Mouse (Mus musculus) spleen, embryonic (tissue): ENCODE measurements around the gene Rnf145.

ENCODE experiments used
- CTCF ChIA-PET: fragments of 350-600 bp; sonication (Branson Sonifier 250); formaldehyde crosslinking; loops from one replicate; lab custom pipeline; 2022; lab: Charles Lee

Gene Rnf145

DNA sequence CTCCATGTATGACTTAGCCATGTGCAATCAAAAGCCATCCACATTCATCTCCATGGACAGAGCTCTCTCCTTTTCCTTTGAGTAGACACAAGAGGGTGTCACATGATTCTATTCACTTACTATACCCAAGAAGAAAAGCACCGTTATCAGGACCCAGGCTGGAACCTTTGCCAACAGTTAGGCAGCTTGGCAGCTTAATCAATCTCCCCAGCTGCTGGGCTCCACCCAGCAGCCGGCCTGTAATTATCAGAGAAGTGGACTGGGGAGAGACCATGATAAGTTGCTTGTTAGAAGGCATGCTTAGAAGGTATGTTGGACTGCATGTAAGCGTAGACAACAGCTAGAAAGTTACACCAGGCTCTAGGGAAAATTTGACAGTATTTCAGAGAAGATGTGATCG, 9.9 kb upstream of the Rnf145 start:
- CTCF ChIA-PET: interaction anchor here (1.1 kb wide), 1 partner anchor 29 kb away, joined by 3 read pairs; no protein-coding TSS in a partner anchor

DNA sequence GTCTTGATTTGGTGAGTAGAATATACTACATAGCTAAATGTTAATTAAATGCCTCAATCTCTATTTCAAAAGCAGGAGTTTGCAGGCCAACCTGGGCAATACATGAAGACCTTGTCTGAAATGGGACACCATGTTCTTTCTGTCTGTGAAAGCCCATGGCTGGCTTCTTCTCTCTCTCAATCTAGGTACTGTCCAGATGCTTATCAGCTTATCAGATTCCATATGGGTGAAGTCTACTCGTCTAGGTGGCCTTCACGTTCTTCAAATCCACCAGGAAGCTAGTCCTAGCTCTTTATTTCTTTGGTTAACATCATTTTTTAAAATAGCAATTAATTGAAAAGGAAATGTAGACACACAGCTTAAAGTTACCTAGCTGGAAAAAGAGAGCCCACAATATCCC, 8.9 kb upstream of the Rnf145 start:
- CTCF ChIA-PET: no interaction called here

DNA sequence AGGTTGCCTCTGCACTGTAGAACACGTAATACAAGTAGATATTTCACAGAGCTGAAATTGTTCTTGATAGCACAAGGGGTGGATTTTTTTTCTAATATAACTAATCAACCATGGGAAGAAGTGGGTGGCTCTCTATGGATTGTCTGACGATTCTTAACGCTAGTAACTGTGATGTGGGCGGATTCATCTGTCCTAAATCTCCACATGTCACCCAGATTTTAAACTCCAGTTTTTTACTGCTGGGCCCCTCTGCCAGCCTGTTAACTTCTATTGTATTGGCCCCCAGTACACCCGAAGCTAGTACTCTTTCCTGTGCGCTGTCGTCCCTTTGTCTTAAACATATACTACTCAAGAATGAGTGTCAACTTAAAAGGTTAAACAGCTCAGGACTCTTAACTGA, 8.4 kb upstream of the Rnf145 start:
- CTCF ChIA-PET: no interaction called here

DNA sequence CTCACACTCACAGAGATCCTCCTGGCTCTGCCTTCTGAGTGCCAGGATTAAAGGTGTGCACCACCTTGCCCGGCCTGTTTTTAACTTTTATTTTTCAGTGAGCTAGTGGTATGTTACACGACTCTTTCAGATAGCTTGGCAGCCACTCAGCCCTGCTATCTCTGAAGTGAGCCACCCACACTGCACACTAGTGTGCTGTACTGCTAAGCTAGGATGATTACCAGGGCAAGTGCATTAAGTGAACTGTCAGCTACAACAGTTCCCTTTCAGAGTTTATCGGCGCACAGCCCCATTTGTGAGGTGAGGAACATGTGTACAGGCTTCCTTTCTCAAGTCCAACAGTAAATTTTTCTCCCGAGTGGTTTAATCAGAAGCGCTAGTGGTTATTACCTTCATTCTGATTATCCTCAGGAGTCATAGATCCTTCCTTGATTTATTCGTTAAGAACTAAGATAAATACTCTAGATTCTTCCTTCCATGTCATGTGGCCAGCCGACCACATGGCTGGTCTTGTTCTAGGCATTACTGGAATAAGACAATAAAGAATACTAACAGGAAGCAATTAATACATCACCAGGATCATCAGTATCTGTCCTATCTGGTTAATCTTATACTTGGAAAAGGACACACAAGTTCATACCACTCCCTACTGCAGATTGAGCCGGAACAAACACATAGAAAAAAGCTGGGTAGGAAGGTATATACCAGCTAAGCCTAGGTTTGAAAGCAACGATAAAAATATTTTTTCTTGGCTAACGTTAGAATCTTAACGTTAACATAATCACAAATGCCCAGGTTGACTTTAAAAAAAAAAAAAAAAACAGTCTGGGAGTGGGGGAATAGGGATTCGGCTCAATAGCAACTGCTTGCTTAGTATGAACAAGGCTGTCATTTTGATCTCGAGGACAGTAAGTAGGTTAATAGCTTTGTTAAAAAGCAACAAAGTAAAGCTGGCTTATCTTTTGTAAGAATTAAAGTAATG, 6.4 kb upstream of the Rnf145 start:
- CTCF ChIA-PET: no interaction called here

DNA sequence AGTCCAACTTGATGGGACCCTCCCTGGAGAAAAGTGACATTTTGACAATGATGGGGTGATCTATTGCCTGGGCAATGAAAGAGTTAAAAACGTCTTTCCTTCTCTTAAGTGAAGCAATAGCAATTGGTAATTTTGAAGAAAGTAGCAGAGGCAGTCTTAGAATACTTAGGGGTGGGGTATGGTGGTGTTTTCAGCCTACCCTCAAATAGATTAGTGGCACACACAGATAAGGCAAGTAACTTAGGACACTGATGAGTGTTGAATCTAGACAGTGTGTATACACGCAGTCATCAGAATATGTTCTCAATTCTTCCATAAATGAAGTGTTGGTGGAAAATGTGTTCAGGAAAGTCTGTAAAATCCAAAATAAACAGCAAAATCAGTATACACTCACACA, 5.7 kb upstream of the Rnf145 start:
- CTCF ChIA-PET: no interaction called here

DNA sequence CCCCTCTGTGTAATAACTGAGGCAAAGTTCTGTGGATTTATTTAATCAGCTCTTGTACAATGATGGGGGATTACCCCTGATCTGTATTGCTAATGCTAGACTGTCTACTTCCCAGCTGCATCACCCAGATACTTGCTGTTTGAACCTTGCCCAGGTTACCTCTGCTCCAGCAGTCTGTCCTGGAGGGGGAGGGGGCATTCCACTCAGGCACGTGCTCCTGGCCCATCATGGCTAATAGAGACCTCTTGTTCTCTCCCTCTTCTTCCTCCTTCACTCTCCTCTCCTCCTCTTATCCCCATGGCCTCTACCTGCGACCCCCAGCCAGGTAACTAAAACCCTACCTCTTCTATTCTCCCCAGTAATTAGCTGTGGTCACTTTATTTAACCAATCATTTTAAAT, 4.1 kb upstream of the Rnf145 start:
- CTCF ChIA-PET: no interaction called here

DNA sequence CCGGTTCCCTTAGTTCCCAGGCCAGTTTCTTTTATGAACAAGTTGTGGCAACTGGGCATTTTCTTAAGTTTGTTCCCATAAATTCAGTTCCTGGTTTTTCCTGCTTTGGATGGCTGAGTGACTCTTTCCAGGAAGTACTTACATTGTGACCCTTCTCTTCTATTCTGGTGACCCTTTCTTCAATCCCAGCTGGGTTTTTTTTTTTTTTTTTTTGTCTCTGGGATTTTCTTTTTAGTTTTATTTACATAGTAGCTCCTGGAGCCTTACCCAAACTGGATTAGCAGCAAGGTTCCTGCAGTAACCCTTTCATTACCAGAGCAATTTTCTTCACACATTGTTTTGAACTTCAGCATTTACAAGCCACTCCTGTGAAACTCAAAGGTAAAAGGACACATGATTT, 2.4 kb upstream of the Rnf145 start:
- CTCF ChIA-PET: interaction anchor here (0.6 to 0.7 kb wide), 2 partner anchors 36 to 1705 kb away, joined by 3 to 4 read pairs; no protein-coding TSS in a partner anchor

DNA sequence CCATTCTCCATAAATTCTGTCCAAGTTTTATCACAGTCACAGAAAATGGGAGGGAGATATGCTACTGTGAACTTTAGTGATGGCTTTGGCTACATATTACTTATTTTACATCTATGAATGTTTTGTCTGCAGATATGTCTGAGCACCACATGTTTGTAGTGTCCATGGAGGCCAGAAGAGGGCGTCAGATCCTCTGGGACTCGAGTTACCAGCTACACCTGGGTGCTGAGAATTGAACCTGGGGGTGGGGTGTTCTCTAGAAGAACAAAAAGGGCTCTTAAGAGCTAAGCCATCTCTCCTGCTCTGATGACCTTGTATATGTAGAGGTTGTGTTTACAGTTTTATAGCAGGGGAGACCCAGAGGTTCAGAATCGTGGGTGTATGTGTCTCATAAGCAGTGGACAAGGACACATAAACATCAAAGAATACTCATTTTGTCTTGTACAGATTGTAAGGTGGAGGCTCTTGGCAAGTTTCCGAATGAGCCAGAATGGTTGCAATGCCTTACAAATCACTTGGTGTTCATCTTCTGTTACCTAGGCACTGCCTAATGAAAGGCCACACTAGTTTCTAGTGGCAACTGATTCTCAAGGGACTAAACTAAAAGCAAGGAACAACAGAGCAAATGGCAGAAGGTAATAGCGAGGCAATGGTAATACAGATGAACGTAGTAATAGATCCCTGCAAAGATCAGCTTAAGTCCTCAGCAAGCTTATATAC, 1.0 kb upstream of the Rnf145 start:
- CTCF ChIA-PET: interaction anchor here (1.0 kb wide), 1 partner anchor 47 kb away, joined by 3 read pairs; the partner anchor contains the start of gene Ublcp1

DNA sequence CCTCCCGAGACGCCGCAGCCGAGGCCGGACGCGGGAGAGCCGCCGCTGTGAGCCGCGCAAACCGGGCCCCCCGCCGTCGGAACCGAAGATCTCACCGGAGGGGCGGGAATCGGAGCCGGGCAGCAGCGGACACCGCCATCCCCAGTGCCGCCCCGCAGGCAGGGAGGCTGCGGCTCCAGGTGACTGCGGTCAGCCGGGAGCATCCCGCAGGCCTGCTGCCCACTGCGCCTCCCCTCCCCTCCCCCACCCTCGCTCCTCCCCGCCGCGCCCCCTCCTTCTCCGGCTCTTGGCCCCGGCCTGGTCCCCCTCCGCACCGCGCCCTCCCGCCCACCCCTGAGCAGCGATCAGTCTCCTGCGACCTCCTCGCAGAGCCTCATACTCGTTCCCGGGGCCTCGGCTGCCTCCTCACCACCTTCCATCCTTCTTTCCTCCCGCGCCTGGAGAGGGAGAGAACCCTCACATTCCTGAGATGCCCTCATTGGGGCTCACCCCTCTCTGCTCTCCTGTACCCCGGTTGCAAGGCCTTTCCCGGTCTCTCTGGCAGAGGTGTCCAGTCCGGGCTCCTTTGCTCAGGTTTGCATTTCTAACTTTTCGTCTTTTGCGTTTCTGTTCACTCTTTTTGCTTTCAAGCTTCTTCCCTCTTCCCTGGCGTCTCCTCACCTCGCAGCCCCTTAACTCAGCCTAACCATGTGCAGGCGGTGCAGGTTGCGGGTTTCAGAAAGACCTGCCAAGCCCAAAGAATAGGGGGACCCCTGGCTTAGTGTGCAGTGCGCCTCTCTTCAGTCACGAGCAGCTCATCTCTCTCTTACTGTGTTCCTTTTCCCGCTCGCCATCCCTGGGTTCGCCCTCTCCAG, 559 bp downstream of the Rnf145 start:
- CTCF ChIA-PET: no interaction called here

DNA sequence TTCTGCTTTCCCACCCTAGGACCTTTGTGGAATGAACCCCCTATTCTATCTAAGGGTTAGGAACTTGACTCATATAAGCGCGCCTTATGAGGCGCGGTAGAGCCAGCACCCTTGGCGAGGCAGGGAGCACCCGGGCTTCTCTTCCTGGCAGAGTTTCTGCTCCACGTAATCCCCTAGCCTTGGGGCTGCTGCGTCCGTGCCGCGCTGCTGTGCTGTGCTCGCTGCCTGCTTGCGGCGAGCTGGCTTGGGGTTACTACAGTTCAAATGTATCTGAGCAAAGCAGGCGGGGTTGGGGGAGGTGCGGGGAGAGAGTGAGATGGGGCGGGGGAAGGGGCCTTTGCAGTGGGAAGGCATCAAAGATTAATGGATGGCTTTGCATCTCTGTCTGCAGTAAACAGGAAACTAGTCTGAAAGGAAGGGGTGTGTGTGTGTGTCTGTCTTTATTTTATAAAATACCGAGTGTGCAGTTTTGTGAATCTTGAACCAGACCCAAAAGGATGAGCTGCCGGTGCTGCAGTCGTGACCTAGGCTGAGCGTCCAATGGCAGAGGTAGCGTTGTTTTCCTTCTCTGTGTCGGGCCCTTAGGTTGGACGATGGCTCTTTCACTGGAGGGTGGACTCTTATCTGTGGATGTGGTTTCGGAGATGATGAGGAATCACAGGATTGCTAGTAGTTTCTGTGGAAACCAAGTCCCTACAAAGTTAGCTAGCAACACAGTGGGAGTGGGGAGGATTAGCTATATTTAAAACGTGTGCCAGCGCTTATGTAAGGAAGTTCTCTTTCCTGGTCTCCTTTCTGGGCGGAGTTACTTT, 1.4 kb downstream of the Rnf145 start:
- CTCF ChIA-PET: interaction anchor here (0.5 to 1.3 kb wide), 3 partner anchors 50 to 1094 kb away, joined by 3 to 6 read pairs (median 5); partner anchors contain the start of genes Pttg1 and Ublcp1

DNA sequence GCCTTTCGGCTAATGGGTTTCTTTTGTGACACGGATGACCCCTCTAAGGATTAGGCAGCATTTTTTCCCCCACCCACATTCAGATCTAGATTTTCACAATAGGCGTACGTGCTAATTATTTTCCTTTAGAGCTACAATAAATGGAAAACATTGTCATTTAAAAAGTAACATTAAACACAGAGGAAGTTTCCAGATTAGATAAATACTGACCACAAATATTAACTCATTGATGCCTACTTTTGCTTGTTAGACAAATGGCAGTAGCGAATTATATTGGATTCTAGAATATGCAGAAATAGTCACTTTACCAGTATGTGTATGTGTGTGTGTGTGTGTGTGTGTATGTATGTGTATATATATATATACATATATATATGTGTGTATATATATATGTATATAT, 3.8 kb downstream of the Rnf145 start:
- CTCF ChIA-PET: no interaction called here

DNA sequence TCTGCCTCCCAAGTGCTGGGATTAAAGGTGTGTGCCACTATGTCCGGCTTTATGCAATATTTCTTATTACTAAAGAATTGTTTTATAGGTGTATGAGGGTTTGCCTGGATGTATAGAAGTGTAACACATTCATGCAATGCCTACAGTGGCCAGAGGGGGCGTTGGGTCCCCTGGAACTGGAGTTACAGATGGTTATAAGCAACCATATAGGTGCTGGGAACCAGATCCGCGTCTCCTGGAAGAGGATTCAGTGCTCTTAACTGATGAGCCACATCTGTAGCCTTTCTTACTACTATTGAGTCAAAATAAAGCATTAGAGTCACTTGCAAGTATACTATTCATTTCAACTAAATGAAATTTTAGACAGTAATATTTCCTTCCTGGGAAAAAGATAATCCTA, 7.0 kb downstream of the Rnf145 start:
- CTCF ChIA-PET: interaction anchor here (0.7 kb wide), 2 partner anchors 43 to 60 kb away, joined by 3 read pairs; no protein-coding TSS in a partner anchor

DNA sequence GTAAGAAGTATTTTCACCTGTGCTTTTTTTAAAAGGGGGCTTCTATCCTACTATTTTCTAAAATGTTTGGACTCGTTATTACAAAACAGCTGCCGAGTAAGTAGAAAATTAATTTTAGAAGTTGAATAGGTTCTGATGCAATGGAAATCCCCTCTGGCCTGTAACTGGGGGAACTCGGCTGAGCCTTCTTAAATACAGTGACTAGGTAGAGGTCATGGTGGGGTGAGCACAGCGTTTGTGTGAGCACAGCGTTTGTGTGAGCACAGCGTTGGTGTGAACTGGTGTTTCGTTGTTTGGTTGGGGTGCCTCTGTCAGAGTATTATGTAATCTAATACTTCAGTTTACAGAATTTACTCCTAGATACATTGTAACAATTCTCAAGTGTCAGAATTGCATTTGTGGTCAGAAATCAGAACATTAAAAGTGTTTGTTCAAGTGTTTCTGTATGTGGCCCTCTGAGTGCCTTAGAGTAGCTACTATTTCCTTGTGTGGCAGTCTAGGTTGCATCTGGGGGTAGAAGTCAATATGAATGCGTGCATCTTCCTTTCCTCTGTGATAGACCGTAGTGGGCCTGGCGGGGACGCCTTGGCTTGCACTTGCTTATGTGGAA, 8.0 kb downstream of the Rnf145 start:
- CTCF ChIA-PET: interaction anchor here (0.5 to 1.0 kb wide), 2 partner anchors 19 to 35 kb away, joined by 16 to 19 read pairs; no protein-coding TSS in a partner anchor

DNA sequence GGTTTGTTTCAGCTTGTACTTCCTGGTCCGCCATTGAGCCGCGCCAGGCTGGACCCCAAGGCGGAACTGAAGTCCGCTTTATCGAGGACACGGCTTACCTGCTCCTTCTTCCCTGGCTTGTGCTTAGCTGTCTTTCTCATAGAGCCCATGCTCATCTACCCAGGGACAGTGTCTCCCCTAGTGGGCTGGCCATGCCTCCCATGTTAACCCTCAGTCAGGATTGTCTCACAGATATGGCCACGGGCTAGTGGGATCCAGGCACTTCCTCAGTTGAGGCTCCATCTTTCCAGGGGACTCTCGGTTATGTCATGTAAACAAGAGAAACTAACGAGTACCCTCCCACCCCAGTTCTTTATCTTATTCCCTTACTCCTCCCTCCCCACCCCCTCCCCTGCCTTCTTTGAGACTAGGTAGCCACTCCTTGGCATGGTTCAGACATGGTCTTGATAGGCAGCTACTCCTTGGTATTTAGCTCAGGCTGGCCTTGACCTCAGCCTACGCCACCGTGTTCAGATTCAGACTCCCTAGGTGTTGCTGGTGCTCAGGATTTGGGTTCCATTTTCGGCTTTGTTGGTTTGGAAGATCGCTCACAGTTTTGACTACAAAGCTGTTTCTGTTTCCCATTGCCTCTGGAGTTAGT, 9.9 kb downstream of the Rnf145 start:
- CTCF ChIA-PET: interaction anchor here (0.6 kb wide), 2 partner anchors 8 to 11 kb away, joined by 3 read pairs; no protein-coding TSS in a partner anchor

DNA sequence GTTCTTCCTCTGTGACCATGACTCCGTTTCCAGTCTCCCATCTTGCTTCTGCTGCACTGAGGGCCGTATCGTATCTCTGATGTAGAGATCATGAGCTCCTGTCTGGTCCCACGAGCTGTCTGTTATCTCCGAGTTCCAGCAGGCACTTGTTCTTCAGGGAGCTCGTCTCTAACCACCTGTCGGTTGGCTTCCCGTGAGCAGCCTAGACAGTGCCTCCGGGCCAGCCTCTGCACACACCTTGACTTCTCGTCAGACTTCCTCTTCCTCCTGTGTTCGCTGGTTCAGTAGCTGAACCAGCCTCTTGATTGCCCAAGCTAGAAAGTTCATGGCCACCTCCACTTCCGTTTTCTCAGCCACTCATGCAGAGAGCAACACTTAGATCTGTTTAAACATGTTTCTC, 10.4 kb downstream of the Rnf145 start:
- CTCF ChIA-PET: no interaction called here

DNA sequence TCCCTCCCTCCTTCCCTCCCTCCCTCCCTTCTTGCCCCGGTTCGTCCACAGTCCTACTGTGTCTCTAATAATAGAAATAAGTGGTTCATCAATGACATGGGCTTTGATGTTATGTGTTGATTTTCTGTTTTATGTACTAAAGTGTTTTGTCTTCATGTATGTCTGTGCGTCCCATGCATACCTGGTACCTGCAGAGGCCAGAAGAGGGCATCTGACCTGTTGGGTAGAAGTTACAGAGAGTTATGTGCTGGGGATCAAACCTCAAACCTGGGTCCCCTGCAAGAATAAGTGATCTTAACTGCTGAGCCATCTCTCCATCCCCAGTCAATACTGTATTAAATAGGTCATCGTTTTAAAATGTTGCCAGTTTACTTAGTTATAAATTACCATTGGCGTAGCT, 11.0 kb downstream of the Rnf145 start:
- CTCF ChIA-PET: interaction anchor here (0.7 kb wide), 2 partner anchors 27 to 73 kb away, joined by 3 to 5 read pairs; no protein-coding TSS in a partner anchor

DNA sequence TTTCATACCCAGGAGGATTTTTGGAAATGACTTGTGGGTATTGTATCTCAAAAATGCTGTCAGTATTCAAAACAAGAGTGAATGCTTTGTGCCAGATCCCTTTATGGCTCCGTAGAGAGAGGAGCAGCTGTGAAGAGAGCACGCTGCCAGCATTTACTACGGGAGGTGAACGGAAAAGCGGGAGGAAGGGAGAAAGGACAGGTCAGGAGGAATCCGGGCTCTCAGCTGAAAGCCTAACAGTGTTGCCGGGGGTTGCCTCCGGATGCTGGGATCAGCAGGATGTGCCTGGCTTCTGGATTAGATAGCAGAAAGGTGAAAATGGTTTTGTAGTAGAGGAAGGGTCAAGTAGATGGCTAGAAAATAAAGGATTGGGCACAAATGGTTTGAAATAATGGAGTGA, 11.6 kb downstream of the Rnf145 start:
- CTCF ChIA-PET: interaction anchor here (0.7 kb wide), 1 partner anchor 74 kb away, joined by 5 read pairs; no protein-coding TSS in a partner anchor

DNA sequence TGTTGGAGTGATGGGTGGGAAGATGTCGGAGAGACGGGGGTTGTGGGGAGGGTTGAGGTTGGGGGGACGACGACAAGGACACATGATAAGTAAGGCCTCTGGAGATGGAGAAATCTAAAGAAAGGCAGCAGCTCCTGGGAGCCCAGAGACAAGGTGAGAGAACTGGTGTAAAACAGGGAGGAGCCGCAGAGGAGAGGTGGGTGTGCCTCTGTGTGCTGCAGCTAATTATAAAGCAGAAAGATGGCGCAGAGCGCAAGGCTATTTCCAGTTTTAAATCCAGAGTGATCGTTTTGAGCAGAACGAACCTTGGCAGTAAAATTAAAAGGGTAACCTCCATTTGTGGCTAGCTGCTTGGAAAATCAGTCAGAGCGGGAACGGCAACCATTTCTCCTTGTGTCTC, 12.1 kb downstream of the Rnf145 start:
- CTCF ChIA-PET: no interaction called here

DNA sequence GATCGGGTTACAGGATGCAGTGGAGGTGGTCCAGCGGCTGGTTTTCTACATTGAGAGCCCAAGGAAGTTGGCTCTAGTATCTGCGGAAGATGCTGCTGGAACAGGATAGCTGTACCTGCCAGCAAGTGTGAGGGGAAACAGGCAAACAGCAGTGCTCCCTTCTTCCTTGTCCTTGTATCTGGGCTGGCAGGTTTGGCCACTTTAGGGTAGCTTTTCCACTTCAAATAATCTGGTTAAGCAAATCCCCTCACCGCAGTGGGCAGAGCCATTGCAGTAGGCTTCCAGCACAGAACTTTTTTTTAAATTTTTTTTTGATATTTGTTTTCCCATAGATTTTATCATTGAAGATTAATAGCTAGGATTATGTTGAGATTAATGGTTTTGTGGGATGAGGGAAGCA, 12.9 kb downstream of the Rnf145 start:
- CTCF ChIA-PET: interaction anchor here (0.9 kb wide), 1 partner anchor 12 kb away, joined by 5 read pairs; no protein-coding TSS in a partner anchor
